25 mouse cellular contexts compared by ENCODE assay signal in the genomic region with DNA sequence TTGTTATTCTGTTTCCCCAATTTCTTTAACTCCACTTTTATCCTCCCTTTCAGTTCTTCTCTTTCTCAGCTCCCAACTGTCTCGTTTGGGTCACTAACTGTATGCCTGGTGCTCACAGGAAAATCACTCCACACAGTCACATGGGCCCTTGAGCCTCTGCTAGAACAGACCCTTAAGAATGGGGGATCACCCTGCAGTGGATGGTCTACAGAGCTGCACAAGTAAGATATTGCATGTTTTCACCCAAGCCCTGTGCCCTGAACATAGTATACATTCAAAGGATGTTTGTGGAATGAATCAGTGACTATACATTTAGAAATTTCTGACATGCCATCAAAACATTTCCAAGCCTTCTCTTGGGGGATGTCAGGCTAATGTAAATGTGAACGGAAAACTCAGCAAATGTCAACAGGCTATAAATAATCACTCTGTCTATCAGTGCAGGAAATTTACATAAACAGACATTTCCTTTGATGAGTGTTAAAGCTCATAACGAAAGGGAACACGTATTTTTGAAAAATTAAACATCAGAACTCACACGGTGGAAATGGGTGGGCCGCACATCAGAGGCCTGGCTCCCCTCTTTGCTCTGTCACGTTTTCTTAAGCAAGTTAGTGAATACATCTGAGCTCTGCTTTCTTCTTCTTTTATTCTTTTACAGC.
DNase-seq lines count a peak whose midpoint lies in the region; ATAC-seq and TF ChIP-seq lines count a peak whose summit lies in the region.
"Had no signal": no experiment of that assay in that cellular context is flagged by ENCODE, and none has a peak within 500 bp of the region (broad histone marks: within the 10 kb centered on the region; RNA-seq: fewer than 3 reads in every experiment).

No protein-coding gene starts in this region.

- no peak overlapping the region for H3K4me3 ChIP-seq in lung, embryonic 15.5 days
- no peak overlapping the region for H3K4me3 ChIP-seq in lung, adult 2 months (replicated peaks; ENCODE audit: extremely low read depth, low read depth, low read length)
- H3K4me3 ChIP-seq in midbrain, embryonic 11.5 days (ENCODE audit: low read depth, low read length) = no peak overlapping the region
- no peak overlapping the region for H3K4me3 ChIP-seq in midbrain, embryonic 16.5 days (ENCODE audit: low read depth, low read length)
- no peak overlapping the region for H3K4me3 ChIP-seq in embryonic fibroblast, embryonic 13.5 days (ENCODE audit: insufficient read depth, low read length)
- H3K4me3 ChIP-seq: embryonic facial prominence, embryonic 13.5 days; heart, embryonic 12.5 days; heart, embryonic 15.5 days; hindbrain, embryonic 10.5 days; hindbrain, embryonic 13.5 days had no signal

- 27% methylated on average over 7 of the region's 7 CpGs for WGBS in lung, embryonic 15.5 days
- 34% methylated on average over 7 of the region's 7 CpGs for WGBS in lung, adult 2 months
- 69% methylated on average over 7 of the region's 7 CpGs for WGBS in midbrain, embryonic 11.5 days
- 49% methylated on average over 7 of the region's 7 CpGs for WGBS in midbrain, embryonic 16.5 days

- H3K9me3 ChIP-seq in lung, embryonic 15.5 days = no peaks in the 10 kb centered on the region
- H3K9me3 ChIP-seq in midbrain, embryonic 11.5 days (ENCODE audit: control insufficient read depth, low read length) = no peaks in the 10 kb centered on the region
- no peaks in the 10 kb centered on the region for H3K9me3 ChIP-seq in midbrain, embryonic 16.5 days (replicated peaks; ENCODE audit: control insufficient read depth, low read length, poor library complexity, severe bottlenecking)
- H3K9me3 ChIP-seq: embryonic facial prominence, embryonic 13.5 days; heart, embryonic 12.5 days; heart, embryonic 15.5 days; hindbrain, embryonic 10.5 days; hindbrain, embryonic 13.5 days had no signal

- TF ChIP-seq CTCF in lung, adult 2 months (IDR thresholded peaks at IDR 0.05; ENCODE audit: insufficient read depth, low read length) = no peak
- TF ChIP-seq CTCF in embryonic fibroblast, embryonic 13.5 days (IDR thresholded peaks at IDR 0.05; ENCODE audit: borderline replicate concordance, insufficient read depth, low read length) = no peak

- peak overlapping the region; percentile 31; the same call in 1 of the 2 replicates for H3K27ac ChIP-seq in lung, embryonic 15.5 days
- no peak overlapping the region for H3K27ac ChIP-seq in midbrain, embryonic 11.5 days (ENCODE audit: low read depth, low read length)
- no peak overlapping the region for H3K27ac ChIP-seq in midbrain, embryonic 16.5 days (ENCODE audit: low read length)
- peak overlapping the region; percentile 45 for H3K27ac ChIP-seq in embryonic fibroblast, embryonic 13.5 days (ENCODE audit: insufficient read depth, low read length)
- H3K27ac ChIP-seq: embryonic facial prominence, embryonic 13.5 days; heart, embryonic 15.5 days; hindbrain, embryonic 10.5 days; hindbrain, embryonic 13.5 days had no signal

- DNase-seq in lung, adult 2 months = no peak
- peak; percentile 64 for DNase-seq in midbrain, embryonic 11.5 days (ENCODE audit: low spot score, missing footprints)
- DNase-seq in NIH3T3 (ENCODE audit: low read depth) = peak; percentile 9
- no peak for DNase-seq in frontal cortex, postnatal 14 days (ENCODE audit: low spot score in 2 of 2)
- DNase-seq: adrenal gland, postnatal 10 days; adrenal gland, postnatal 36 days; cerebellum, adult 18-20 months; cerebellum, adult 9-10 months; cerebellum, postnatal 14 days; forebrain, postnatal 0 days; gastrocnemius, postnatal 25 days; heart, adult 18-20 months; heart, postnatal 10 days; heart, postnatal 36 days had no signal

- no peak overlapping the region for H3K9ac ChIP-seq in lung, embryonic 15.5 days
- no peak overlapping the region for H3K9ac ChIP-seq in midbrain, embryonic 11.5 days (ENCODE audit: low read length)
- no peak overlapping the region for H3K9ac ChIP-seq in midbrain, embryonic 16.5 days (ENCODE audit: low read depth, low read length)
- H3K9ac ChIP-seq: embryonic facial prominence, embryonic 13.5 days; forebrain, postnatal 0 days; heart, embryonic 12.5 days; heart, embryonic 15.5 days; hindbrain, embryonic 13.5 days had no signal

- ATAC-seq in lung, embryonic 15.5 days (ENCODE audit: borderline replicate concordance, extremely low read depth, low FRiP score, low TSS enrichment) = peak; percentile 64; the same call in 1 of the 2 replicates
- ATAC-seq in midbrain, embryonic 11.5 days (ENCODE audit: low FRiP score) = no peak
- no peak for ATAC-seq in midbrain, embryonic 16.5 days
- ATAC-seq: CD4-positive, CD25-positive, alpha-beta regulatory T cell, adult 4 months; forebrain, embryonic 14.5 days; forebrain, postnatal 0 days; hindbrain, embryonic 16.5 days had no signal

- TF ChIP-seq POLR2A in lung, adult 2 months (IDR thresholded peaks at IDR 0.05; ENCODE audit: borderline replicate concordance, extremely low read depth, low read depth, low read length) = no peak
- no peak for TF ChIP-seq POLR2A in embryonic fibroblast, embryonic 13.5 days (IDR thresholded peaks at IDR 0.05; ENCODE audit: low read depth, low read length)

- no peak overlapping the region for H3K4me2 ChIP-seq in lung, embryonic 15.5 days
- H3K4me2 ChIP-seq in midbrain, embryonic 11.5 days = no peak overlapping the region
- no peak overlapping the region for H3K4me2 ChIP-seq in midbrain, embryonic 16.5 days (ENCODE audit: low read length)
- H3K4me2 ChIP-seq: embryonic facial prominence, embryonic 13.5 days; heart, embryonic 12.5 days; heart, embryonic 15.5 days; hindbrain, embryonic 13.5 days had no signal

- no peaks in the 10 kb centered on the region for H3K27me3 ChIP-seq in lung, embryonic 15.5 days
- H3K27me3 ChIP-seq in midbrain, embryonic 11.5 days (ENCODE audit: control insufficient read depth, insufficient read depth, low read length) = no peaks in the 10 kb centered on the region
- H3K27me3 ChIP-seq in midbrain, embryonic 16.5 days (ENCODE audit: control insufficient read depth, insufficient read depth, low read depth, low read length) = no peaks in the 10 kb centered on the region
- H3K27me3 ChIP-seq: embryonic facial prominence, embryonic 13.5 days; heart, embryonic 12.5 days; heart, embryonic 15.5 days; hindbrain, embryonic 13.5 days had no signal

- no peaks in the 10 kb centered on the region for H3K36me3 ChIP-seq in lung, embryonic 15.5 days
- no peaks in the 10 kb centered on the region for H3K36me3 ChIP-seq in midbrain, embryonic 11.5 days (ENCODE audit: control insufficient read depth, insufficient read depth, low read length)
- H3K36me3 ChIP-seq in midbrain, embryonic 16.5 days (ENCODE audit: control insufficient read depth, insufficient read depth, low read length) = no peaks in the 10 kb centered on the region
- H3K36me3 ChIP-seq: embryonic facial prominence, embryonic 13.5 days; heart, embryonic 12.5 days; heart, embryonic 15.5 days; hindbrain, embryonic 10.5 days; hindbrain, embryonic 13.5 days had no signal

- peaks cover 10% of the 10 kb centered on the region; the same call in 1 of the 2 replicates for H3K4me1 ChIP-seq in lung, embryonic 15.5 days
- no peaks in the 10 kb centered on the region for H3K4me1 ChIP-seq in lung, adult 2 months (ENCODE audit: control insufficient read depth, insufficient read depth, low read length)
- H3K4me1 ChIP-seq in midbrain, embryonic 11.5 days (ENCODE audit: control insufficient read depth, insufficient read depth, low read length) = peaks cover 3% of the 10 kb centered on the region; the same call in 1 of the 2 replicates
- H3K4me1 ChIP-seq in midbrain, embryonic 16.5 days (ENCODE audit: control insufficient read depth, insufficient read depth, low read length) = peaks cover 7% of the 10 kb centered on the region; the same call in 1 of the 2 replicates
- H3K4me1 ChIP-seq in embryonic fibroblast, embryonic 13.5 days (ENCODE audit: control insufficient read depth, insufficient read depth, low read length) = peaks cover 6% of the 10 kb centered on the region
- H3K4me1 ChIP-seq: heart, embryonic 15.5 days had no signal

Comparison
In these comparisons a context has a peak if more than half of its experiments do, and no peak if none do; other contexts are left out.
1. H3K27ac ChIP-seq: peak in lung, embryonic 15.5 days (single experiment) and embryonic fibroblast, embryonic 13.5 days (single experiment); none in midbrain, embryonic 11.5 days (single experiment) and midbrain, embryonic 16.5 days (single experiment).
2. DNase-seq: peak in midbrain, embryonic 11.5 days (single experiment) and NIH3T3 (single experiment); none in lung, adult 2 months (single experiment) and frontal cortex, postnatal 14 days (0 of 2).